Mouse (Mus musculus) C2C12 (cell line): ENCODE results near the gene Commd9. TPM values are rescaled to one million over a fixed set of nuclear protein-coding genes. Genes with fewer than 3 reads are reported as not detected.

ENCODE experiments used
- H3K27me3 ChIP-seq: one replicate; pipeline ENCODE4 v1.6.1; 2011; ENCODE audit not compliant: control insufficient read depth, insufficient read depth, insufficient read length
- H3K36me3 ChIP-seq: one replicate; pipeline ENCODE4 v1.6.1; 2011; ENCODE audit not compliant: control insufficient read depth, insufficient read depth
- H3K4me3 ChIP-seq: one replicate; pipeline ENCODE4 v1.5.1; 2011; ENCODE audit warnings: mild to moderate bottlenecking, control low read depth; ENCODE audit not compliant: poor library complexity, insufficient read depth, severe bottlenecking
- H3K79me2 ChIP-seq: one replicate; pipeline ENCODE4 v1.6.1; 2011; ENCODE audit not compliant: control insufficient read depth, insufficient read depth
- H3K79me3 ChIP-seq: one replicate; pipeline ENCODE4 v1.6.1; 2011; ENCODE audit warnings: low read depth, control low read depth
- H3ac ChIP-seq: one replicate; pipeline ENCODE3; 2011; ENCODE audit warnings: low read depth; ENCODE audit not compliant: control insufficient read depth, insufficient read length
- CEBPB ChIP-seq: IDR thresholded peaks from one replicate; pipeline ENCODE4 v1.6.1; 2011; ENCODE audit warnings: low read depth, mild to moderate bottlenecking, control low read depth, moderate library complexity
- CTCF ChIP-seq: IDR thresholded peaks from one replicate; pipeline ENCODE4 v1.5.1; 2011; ENCODE audit not compliant: control insufficient read depth, insufficient read depth, insufficient read length
- FOSL1 ChIP-seq: IDR thresholded peaks from one replicate; pipeline ENCODE4 v1.8.0; 2011; ENCODE audit warnings: mild to moderate bottlenecking, low read length; ENCODE audit not compliant: poor library complexity, insufficient read depth, severe bottlenecking
- MAX ChIP-seq: IDR thresholded peaks from one replicate; pipeline ENCODE4 v1.6.1; 2011; ENCODE audit warnings: mild to moderate bottlenecking, control low read depth
- MYOD1 ChIP-seq: IDR thresholded peaks from one replicate; pipeline ENCODE4 v1.6.1; 2011; ENCODE audit warnings: low read depth; ENCODE audit not compliant: control insufficient read depth, insufficient read length
- MYOG ChIP-seq: IDR thresholded peaks from one replicate; pipeline ENCODE4 v1.6.1; 2011; ENCODE audit not compliant: control insufficient read depth, insufficient read length; ENCODE audit errors: extremely low read depth
- USF1 ChIP-seq: IDR thresholded peaks from one replicate; pipeline ENCODE4 v1.6.1; 2011; ENCODE audit warnings: low read depth, mild to moderate bottlenecking, control low read depth, moderate library complexity
- polyA plus RNA-seq: library from polyadenylated mRNA; unstranded; fragments of >200 nt; fragmentation: generic; extraction: Trizol; gene quantifications from one replicate; pipeline ENCODE4 v1.2.1, GENCODE M21; 2012; ENCODE audit warnings: missing spikeins

Gene Commd9
- polyA plus RNA-seq, 1 experiment, result 55.4 TPM

GRCm38 (mm10) chr2:101905534-101906378, 19.7 kb downstream of the Commd9 start:
- H3ac ChIP-seq, result no peak overlapping the region
- no peaks in the 10 kb centered on the region for H3K27me3 ChIP-seq
- no peaks in the 10 kb centered on the region for H3K79me2 ChIP-seq
- TF ChIP-seq USF1 (no peak), CTCF (peak; percentile 75)
- no peak overlapping the region for H3K4me3 ChIP-seq
- no peaks in the 10 kb centered on the region for H3K36me3 ChIP-seq
- H3K79me3 ChIP-seq, result no peaks in the 10 kb centered on the region

- Histone ChIP-seq H3ac (no peak overlapping the region), H3K36me3 (no peaks in the 10 kb centered on the region), H3K79me3 (no peaks in the 10 kb centered on the region), H3K79me2 (no peaks in the 10 kb centered on the region), H3K4me3 (no peak overlapping the region), H3K27me3 (no peaks in the 10 kb centered on the region)
- no peak for TF ChIP-seq MAX
- TF ChIP-seq CEBPB, result no peak
- TF ChIP-seq FOSL1, result no peak
- no peak for TF ChIP-seq MYOD1
- no peak for TF ChIP-seq CTCF
- TF ChIP-seq MYOG, result no peak
- no peak for TF ChIP-seq USF1
Observed at GRCm38 (mm10) chr2:101906379-101906690, 20.3 kb downstream of the Commd9 start.

GRCm38 (mm10) chr2:101907386-101908022, 21.5 kb downstream of the Commd9 start:
- no peaks in the 10 kb centered on the region for H3K79me2 ChIP-seq
- H3K27me3 ChIP-seq, result no peaks in the 10 kb centered on the region
- H3K4me3 ChIP-seq, result no peak overlapping the region
- TF ChIP-seq MAX (no peak), CTCF (no peak), CEBPB (no peak), MYOD1 (no peak), USF1 (no peak), FOSL1 (no peak), MYOG (no peak)
- no peaks in the 10 kb centered on the region for H3K79me3 ChIP-seq
- no peak overlapping the region for H3ac ChIP-seq
- H3K36me3 ChIP-seq, result no peaks in the 10 kb centered on the region

- no peak overlapping the region for H3ac ChIP-seq
- no peaks in the 10 kb centered on the region for H3K36me3 ChIP-seq
- no peaks in the 10 kb centered on the region for H3K27me3 ChIP-seq
- H3K4me3 ChIP-seq, result no peak overlapping the region
- no peaks in the 10 kb centered on the region for H3K79me2 ChIP-seq
- no peak for TF ChIP-seq CEBPB
- TF ChIP-seq MYOD1, result no peak
- TF ChIP-seq MYOG, result no peak
- no peak for TF ChIP-seq USF1
- no peak for TF ChIP-seq FOSL1
- TF ChIP-seq MAX, result no peak
- no peak for TF ChIP-seq CTCF
- H3K79me3 ChIP-seq, result no peaks in the 10 kb centered on the region
Observed at GRCm38 (mm10) chr2:101908773-101909172, 22.7 kb downstream of the Commd9 start.

GRCm38 (mm10) chr2:101909326-101910080, 23.5 kb downstream of the Commd9 start:
- H3K36me3 ChIP-seq, result no peaks in the 10 kb centered on the region
- H3ac ChIP-seq, result no peak overlapping the region
- no peaks in the 10 kb centered on the region for H3K79me2 ChIP-seq
- no peaks in the 10 kb centered on the region for H3K79me3 ChIP-seq
- no peak overlapping the region for H3K4me3 ChIP-seq
- TF ChIP-seq FOSL1 (no peak), MAX (no peak), MYOG (no peak), CEBPB (no peak), CTCF (no peak), USF1 (no peak), MYOD1 (no peak)
- no peaks in the 10 kb centered on the region for H3K27me3 ChIP-seq
